Mouse (Mus musculus) kidney, embryonic 16.5 days (tissue): ENCODE measurements around the gene Cers1. TPM values are rescaled to one million over a fixed set of nuclear protein-coding genes. Genes with fewer than 3 reads are reported as not detected.

Experiments
- ATAC-seq: fragments of 200-750 bp; cut with Nextera tagmentation; 2 replicates; pipeline ENCODE4 v1.8.0; 2017; ENCODE audit warnings: moderate TSS enrichment; ENCODE audit not compliant: low FRiP score, low TSS enrichment
- H3K27ac ChIP-seq: fragments of 300-500 bp; sonication (generic); 2 replicates; pipeline ENCODE4 v1.5.1; 2014; ENCODE audit warnings: low read length
- H3K27me3 ChIP-seq: fragments of 300-500 bp; sonication (generic); 2 replicates; pipeline ENCODE4 v1.6.1; 2014; ENCODE audit warnings: low read length, control low read depth, mixed read lengths; ENCODE audit not compliant: insufficient read depth
- H3K36me3 ChIP-seq: fragments of 300-500 bp; sonication (generic); 2 replicates; pipeline ENCODE4 v1.6.1; 2014; ENCODE audit warnings: low read length, control low read depth, mixed read lengths; ENCODE audit not compliant: insufficient read depth
- H3K4me1 ChIP-seq: fragments of 300-500 bp; sonication (generic); 2 replicates; pipeline ENCODE4 v1.6.1; 2014; ENCODE audit warnings: low read length, control low read depth, mixed read lengths; ENCODE audit not compliant: insufficient read depth
- H3K4me2 ChIP-seq: fragments of 300-500 bp; sonication (generic); replicated peaks from 2 replicates; pipeline ENCODE4 v1.6.1; 2014; ENCODE audit warnings: low read depth, low read length
- H3K4me3 ChIP-seq: fragments of 300-500 bp; sonication (generic); 2 replicates; pipeline ENCODE4 v1.5.1; 2014; ENCODE audit warnings: mild to moderate bottlenecking, low read length
- H3K9ac ChIP-seq: fragments of 300-500 bp; sonication (generic); replicated peaks from 2 replicates; pipeline ENCODE4 v1.6.1; 2014; ENCODE audit warnings: low read length
- H3K9me3 ChIP-seq: fragments of 300-500 bp; sonication (generic); 2 replicates; pipeline ENCODE4 v1.6.1; 2016; ENCODE audit warnings: low read length, control low read depth
- WGBS: fragments of 180-500 bp; shearing (Covaris S2); extraction: QIAGEN DNeasy Blood & Tissue Kit; methylation state at CpG from one replicate; pipeline ENCODE4 v1.1.7; 2014; 5-methylcytosine and 5-hydroxymethylcytosine counted together
- polyA plus RNA-seq: library from polyadenylated mRNA; unstranded; fragments of >200 nt; fragmentation: Nextera tagmentation; extraction: Ambion mirVana; gene quantifications from 2 replicates; pipeline ENCODE4 v1.2.1, GENCODE M21; 2015

Cers1 gene
- polyA plus RNA-seq, 1 experiment from 2014 or later = 2.5 TPM

DNA sequence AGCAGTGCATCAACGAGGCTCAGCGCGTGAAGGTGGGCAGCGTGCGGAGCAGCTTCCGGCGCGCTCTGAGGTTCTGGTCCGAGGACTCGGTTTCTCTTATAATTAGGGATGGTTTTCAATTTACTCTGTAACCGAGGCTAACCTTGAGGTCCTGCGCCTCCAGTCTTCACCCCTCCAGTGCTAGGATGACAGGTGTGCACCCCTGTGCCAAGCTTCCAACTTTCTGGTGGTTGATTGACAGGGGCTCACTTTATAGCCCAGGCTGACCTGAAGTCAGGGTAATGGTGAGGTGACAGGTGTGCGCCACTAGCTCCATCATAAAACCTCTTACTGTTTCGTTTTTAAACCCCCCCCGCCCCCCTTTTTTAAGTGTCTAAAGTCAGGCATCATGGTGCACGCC is 12.7 kb upstream of the Cers1 start:
- Histone ChIP-seq H3K36me3 (peaks cover 38% of the 10 kb centered on the region), H3K27ac (peak overlapping the region; percentile 89), H3K4me1 (peaks cover 19% of the 10 kb centered on the region), H3K27me3 (no peaks in the 10 kb centered on the region), H3K4me3 (peak overlapping the region; percentile 93), H3K4me2 (peak overlapping the region; percentile 65), H3K9ac (peak overlapping the region; percentile 84), H3K9me3 (no peaks in the 10 kb centered on the region)
- 2% methylated on average over 16 of the region's 16 CpGs for WGBS
- ATAC-seq = peak; percentile 36; the same call in 1 of the 2 replicates

DNA sequence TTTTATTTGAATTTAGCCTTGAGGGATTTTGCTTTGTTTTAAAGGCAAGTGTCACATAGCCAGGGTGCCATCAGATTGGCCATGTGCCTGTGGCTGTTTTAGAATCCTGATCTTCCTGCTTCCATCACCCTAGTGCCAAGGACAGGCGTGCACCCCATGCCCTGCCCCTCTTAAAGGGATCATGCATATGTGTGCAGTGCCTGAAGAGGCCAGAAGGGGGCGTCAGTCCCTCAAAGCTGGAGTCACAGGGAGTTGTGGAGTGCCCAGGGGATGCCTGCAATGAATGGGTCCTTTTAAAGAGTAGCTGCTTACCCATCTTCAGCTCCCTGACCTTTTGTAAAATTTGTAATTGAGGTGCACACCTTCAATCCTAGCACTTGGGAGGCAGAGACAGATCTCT is 6.3 kb upstream of the Cers1 start:
- WGBS = 30% methylated on average over 2 of the region's 2 CpGs
- Histone ChIP-seq H3K36me3 (peaks cover 81% of the 10 kb centered on the region), H3K9me3 (no peaks in the 10 kb centered on the region), H3K4me2 (no peak overlapping the region), H3K27ac (no peak overlapping the region), H3K4me1 (no peaks in the 10 kb centered on the region), H3K9ac (no peak overlapping the region), H3K27me3 (no peaks in the 10 kb centered on the region), H3K4me3 (no peak overlapping the region)
- ATAC-seq = no peak

DNA sequence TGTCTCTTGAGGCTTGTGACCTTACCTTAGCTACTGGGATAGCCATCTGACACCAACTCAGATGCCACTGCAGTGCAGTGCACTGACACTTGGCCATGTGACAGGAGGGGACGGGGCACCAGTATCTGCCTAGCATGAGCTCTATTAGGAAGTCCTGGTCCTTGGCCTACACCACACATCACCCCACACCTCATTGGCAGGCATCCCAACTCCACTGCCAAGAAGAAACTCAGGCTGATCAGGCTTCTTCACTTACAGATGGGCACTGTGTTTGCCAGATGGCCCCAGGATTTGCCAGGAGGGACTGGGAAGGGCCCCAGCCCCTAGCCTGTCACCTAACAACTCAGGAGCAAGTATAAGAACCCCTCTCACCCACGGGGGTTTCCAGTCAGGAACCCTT is 2.2 kb upstream of the Cers1 start:
- Histone ChIP-seq H3K4me3 (no peak overlapping the region), H3K36me3 (peaks cover 47% of the 10 kb centered on the region), H3K9ac (no peak overlapping the region), H3K27ac (no peak overlapping the region), H3K27me3 (no peaks in the 10 kb centered on the region), H3K4me2 (no peak overlapping the region), H3K9me3 (no peaks in the 10 kb centered on the region), H3K4me1 (peaks cover 24% of the 10 kb centered on the region)
- WGBS = 73% methylated on average over 2 of the region's 2 CpGs
- ATAC-seq = no peak

DNA sequence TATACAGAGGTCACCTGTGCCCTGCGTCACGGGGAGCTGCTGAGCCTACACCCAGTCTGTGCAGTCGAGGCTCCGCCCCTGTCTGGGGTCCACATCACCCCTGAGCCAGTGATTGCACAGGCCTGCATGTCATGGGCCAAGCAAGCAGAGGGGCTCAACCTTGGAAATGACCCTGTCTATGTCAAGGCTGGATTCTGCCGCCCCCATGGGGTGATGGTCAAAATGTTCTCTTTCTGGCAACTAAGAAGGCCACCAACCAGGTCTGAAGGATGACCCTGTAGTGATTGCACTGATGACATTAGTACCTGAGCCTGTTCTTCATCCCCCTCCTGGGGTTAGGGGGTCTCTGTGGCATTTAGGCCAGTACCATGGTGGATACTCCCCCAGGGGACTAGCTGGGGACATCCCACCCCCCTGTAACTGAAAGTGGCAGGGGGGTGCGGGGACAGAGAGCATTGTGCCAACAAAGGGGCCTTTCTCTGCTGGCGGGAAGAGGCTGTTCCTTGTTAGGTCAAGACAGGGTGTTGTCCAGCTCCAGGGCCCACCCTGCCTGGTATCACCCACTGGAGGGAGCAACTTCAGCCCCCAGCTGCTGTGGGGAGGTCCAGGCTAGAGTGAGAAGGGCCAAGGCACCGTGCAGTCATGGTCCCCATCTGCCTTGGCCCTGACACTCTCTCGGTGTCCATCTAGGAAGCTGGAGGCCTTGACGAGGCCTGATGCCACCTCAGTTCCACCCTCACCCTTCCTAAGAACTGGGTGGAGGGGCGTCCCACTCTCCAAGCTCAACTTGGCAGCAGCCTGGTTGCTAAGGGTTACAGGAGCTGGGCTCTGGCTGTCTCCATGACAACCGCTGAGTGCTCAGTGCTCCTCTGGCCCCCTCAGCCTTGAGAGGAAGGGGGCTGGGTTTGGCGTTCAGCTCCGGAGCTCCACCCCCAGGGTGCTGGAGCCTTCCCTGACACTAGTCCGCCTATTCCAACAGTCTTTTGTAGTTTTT is 1.2 kb downstream of the Cers1 start:
- H3K27me3 ChIP-seq = no peaks in the 10 kb centered on the region
- peak overlapping the region; percentile 57 for H3K4me3 ChIP-seq
- H3K9me3 ChIP-seq = no peaks in the 10 kb centered on the region
- no peak overlapping the region for H3K27ac ChIP-seq
- WGBS = 13% methylated on average over 15 of the region's 15 CpGs
- H3K4me2 ChIP-seq = peak overlapping the region; percentile 77
- peak; percentile 44 for ATAC-seq
- peaks cover 17% of the 10 kb centered on the region for H3K36me3 ChIP-seq
- peak overlapping the region; percentile 65; the same call in 1 of the 2 replicates for H3K9ac ChIP-seq
- peaks cover 24% of the 10 kb centered on the region for H3K4me1 ChIP-seq

DNA sequence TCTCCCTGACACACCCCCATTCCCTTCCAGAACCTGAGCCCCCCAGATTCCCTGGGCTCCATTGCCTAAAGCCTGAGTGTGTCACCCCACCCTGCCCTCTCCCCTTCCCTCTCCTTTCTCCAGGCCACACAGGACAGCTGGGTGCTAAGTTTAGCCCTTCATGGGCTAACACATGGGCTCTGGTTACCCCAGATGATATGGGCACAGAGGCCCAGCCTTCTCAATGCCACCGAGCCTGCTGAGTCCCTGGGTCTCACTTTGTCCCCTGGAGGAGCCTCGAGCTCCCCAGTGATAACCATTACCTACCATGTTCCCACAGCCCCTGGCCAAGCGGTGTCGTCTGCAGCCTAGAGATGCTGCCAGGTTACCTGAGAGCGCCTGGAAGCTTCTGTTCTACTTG is 2.3 kb downstream of the Cers1 start:
- H3K27ac ChIP-seq = no peak overlapping the region
- H3K4me1 ChIP-seq = peaks cover 24% of the 10 kb centered on the region
- H3K9me3 ChIP-seq = no peaks in the 10 kb centered on the region
- WGBS = 84% methylated on average over 5 of the region's 5 CpGs
- peaks cover 8% of the 10 kb centered on the region for H3K36me3 ChIP-seq
- H3K9ac ChIP-seq = no peak overlapping the region
- no peak for ATAC-seq
- H3K27me3 ChIP-seq = no peaks in the 10 kb centered on the region
- H3K4me3 ChIP-seq = no peak overlapping the region
- H3K4me2 ChIP-seq = no peak overlapping the region

DNA sequence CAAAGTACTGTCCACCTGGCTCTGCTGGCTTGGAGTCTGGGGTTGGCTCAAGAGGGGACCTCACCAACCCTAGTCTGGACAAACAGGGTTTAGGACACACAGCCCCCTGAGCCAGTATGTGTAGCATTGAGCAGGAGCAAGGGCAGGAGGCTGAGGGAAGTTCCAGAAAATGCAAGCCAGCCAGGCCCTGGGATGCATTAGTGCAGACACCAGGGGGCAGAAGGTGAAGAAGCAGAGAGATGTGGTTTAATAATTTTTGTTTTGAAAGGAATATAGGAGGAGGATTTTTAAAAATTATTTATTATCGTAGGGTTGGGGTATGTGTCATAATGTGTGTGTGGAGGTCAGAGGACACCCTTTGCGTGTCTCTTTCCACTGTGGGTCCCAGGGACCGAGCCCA is 8.1 kb downstream of the Cers1 start:
- ATAC-seq = no peak
- Histone ChIP-seq H3K9me3 (no peaks in the 10 kb centered on the region), H3K27me3 (no peaks in the 10 kb centered on the region), H3K36me3 (no peaks in the 10 kb centered on the region), H3K4me2 (no peak overlapping the region), H3K4me1 (no peaks in the 10 kb centered on the region), H3K4me3 (no peak overlapping the region), H3K9ac (no peak overlapping the region), H3K27ac (no peak overlapping the region)
- 92% methylated on average over 3 of the region's 3 CpGs for WGBS

DNA sequence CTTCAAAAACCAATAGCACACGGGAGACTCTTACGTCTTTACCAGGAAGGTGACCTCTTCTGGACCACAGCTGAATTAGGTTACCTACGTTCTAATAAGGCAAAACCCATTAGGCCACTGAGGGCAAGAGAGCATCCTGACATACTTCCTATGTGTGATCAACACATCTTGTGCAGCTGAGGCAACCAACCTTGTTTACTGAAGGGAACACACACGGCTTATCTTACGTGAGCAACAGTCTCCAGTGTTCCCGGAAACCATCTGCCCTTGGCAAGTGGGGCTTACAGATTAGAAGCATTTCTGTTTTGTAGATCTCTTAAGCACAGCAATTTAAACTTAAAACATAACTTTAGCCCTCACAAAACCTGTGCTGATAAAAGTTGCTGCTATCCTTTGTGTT is 11.9 kb downstream of the Cers1 start:
- 92% methylated on average over 6 of the region's 6 CpGs for WGBS
- Histone ChIP-seq H3K4me3 (no peak overlapping the region), H3K4me2 (no peak overlapping the region), H3K36me3 (peaks cover 13% of the 10 kb centered on the region), H3K9ac (no peak overlapping the region), H3K27me3 (no peaks in the 10 kb centered on the region), H3K9me3 (no peaks in the 10 kb centered on the region), H3K4me1 (peaks cover 22% of the 10 kb centered on the region), H3K27ac (no peak overlapping the region)
- ATAC-seq = no peak

DNA sequence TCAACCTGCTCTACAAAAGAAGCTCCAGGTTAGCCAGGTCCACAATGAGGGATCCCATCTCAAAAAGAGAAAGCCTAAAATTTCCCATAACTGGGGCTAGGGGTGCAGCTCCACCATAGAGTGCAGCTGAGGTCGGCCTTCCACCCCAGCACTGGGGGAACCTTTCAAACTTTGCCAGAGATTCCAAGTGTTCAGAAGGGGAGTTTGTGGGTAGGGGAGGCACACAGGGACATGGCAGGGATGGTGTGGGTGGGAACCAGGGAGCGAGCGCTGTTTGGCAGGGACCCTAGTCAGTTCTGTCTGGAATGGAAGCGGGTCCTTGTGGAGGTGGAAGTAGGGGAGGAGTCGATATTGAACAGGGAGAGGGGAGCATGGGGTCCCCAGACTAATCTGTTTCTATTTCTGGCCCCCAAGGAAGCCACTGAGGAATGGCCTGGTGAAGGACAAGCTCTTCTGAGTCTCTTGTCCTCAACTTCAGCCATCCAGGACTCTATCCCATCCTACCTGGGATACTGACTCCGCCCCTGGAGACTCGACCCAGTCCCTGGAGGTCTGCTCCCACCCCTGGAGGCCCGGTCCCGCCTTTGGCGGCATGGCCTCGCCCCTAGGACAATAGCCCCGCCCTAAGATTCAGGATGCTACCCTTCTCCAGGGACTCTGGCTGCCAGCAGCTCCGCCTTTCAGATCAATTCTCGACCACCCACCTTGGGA is 13.7 kb downstream of the Cers1 start, which contains the start of gene Gdf1:
Gdf1 (plus strand) TSS at position 694 of the 711 bp plus-strand sequence.
- Histone ChIP-seq H3K27me3 (no peaks in the 10 kb centered on the region), H3K36me3 (peaks cover 31% of the 10 kb centered on the region), H3K9ac (0 out of 2 replicates have a peak within 1 kb of the TSS, but pooled peaks have one; percentile 56), H3K27ac (no peak within 1 kb of the TSS), H3K4me1 (peaks cover 22% of the 10 kb centered on the region), H3K4me3 (peak within 1 kb of the TSS; percentile 30), H3K9me3 (no peaks in the 10 kb centered on the region), H3K4me2 (peak within 1 kb of the TSS; percentile 49)
- 30% methylated on average over 14 of the region's 14 CpGs for WGBS
- ATAC-seq = peak; percentile 4; the same call in 1 of the 2 replicates

DNA sequence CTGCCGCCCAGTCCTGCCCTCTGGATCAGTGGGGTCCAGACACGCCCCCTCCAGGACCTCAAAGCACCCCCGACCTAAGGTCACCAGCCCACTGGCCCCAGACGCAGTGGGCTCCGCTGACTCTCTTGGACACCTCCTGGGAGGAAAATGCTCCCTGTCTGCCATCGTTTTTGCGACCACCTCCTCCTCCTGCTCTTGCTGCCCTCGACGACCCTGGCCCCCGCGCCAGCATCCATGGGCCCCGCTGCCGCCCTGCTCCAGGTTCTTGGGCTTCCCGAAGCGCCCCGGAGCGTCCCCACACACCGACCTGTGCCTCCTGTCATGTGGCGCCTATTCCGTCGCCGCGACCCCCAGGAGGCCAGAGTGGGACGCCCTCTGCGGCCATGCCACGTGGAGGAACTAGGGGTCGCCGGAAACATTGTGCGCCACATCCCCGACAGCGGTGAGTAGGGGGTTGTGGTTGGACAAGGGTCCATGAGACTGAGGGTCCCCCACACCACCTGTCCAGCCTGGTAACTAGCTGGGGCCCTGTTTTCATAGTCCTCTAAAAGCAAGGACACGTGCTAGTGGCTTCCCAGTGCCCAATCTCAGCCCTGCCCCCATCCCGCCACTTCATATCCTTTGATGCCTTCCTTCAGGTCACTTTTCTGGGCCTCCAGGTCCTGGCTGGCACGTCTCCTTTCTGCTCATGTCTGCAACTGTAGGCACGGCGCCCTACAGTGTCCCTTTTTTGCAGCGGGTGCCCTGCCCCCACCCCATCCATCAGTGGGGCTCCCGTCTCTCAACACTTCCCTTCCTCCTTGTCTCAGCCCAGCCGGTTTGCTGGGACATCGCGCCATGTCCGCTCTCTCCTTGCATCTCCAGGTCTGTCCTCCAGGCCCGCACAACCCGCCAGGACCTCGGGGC is 14.5 kb downstream of the Cers1 start:
- peak overlapping the region; percentile 30 for H3K4me3 ChIP-seq
- peaks cover 22% of the 10 kb centered on the region for H3K4me1 ChIP-seq
- WGBS = 6% methylated on average over 45 of the region's 45 CpGs
- no peaks in the 10 kb centered on the region for H3K9me3 ChIP-seq
- peak; percentile 11; the same call in 1 of the 2 replicates for ATAC-seq
- peaks cover 39% of the 10 kb centered on the region for H3K36me3 ChIP-seq
- 0 out of 2 replicates have a peak overlapping the region, but pooled peaks have one; percentile 56 for H3K9ac ChIP-seq
- no peak overlapping the region for H3K27ac ChIP-seq
- no peaks in the 10 kb centered on the region for H3K27me3 ChIP-seq
- peak overlapping the region; percentile 49 for H3K4me2 ChIP-seq
